Mouse (Mus musculus) A20 (cell line): ENCODE measurements around the gene Phlpp2.

Experiments used
- DNase-seq: peaks from one replicate; pipeline ENCODE4 v3.0.0-alpha.2; 2011; ENCODE audit warnings: low read depth, low spot score

Gene Phlpp2

DNA sequence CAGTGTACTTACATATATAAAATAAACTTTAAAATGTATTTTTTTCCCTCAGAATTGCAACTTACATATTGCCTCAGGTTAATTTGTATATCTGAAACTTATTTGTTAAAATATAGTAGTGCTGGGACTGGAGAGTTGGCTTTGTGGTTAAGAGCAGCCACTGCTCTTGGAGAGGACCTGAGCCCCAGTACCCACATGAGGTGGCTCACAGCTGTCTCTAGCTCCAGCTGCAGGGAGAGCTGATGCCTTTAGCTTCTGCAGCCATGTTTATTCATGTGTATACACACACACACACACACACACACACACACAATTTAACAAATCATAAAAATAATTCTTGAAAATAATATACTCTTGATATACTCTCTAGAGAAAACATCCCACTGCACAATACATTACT, 34.0 kb downstream of the Phlpp2 start:
- peak; percentile 63 for DNase-seq

DNA sequence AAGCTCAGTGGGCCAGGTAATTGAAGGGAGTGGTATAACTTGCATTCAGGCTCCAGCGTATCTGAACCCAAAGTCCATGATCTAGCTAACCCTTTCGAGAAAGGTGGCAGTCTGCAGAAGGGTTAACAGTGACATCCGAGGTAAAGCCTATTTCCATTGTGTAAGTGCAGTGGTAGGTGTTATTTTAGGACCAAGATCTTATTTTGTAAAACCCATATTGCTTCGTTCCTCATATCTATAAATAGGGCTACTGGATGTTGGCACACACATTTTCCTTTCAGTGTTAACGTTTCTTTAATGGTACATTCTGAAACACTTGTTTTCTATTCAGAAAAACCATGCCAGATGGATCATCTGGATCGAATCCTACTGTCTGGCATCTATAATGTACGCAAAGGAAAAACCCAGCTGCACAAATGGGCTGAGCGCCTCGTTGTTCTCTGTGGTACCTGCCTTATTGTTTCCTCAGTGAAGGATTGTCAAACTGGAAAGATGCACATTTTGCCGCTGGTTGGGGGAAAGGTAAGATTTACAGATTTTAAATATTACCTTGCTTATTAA, 35.6 kb downstream of the Phlpp2 start:
- no peak for DNase-seq

DNA sequence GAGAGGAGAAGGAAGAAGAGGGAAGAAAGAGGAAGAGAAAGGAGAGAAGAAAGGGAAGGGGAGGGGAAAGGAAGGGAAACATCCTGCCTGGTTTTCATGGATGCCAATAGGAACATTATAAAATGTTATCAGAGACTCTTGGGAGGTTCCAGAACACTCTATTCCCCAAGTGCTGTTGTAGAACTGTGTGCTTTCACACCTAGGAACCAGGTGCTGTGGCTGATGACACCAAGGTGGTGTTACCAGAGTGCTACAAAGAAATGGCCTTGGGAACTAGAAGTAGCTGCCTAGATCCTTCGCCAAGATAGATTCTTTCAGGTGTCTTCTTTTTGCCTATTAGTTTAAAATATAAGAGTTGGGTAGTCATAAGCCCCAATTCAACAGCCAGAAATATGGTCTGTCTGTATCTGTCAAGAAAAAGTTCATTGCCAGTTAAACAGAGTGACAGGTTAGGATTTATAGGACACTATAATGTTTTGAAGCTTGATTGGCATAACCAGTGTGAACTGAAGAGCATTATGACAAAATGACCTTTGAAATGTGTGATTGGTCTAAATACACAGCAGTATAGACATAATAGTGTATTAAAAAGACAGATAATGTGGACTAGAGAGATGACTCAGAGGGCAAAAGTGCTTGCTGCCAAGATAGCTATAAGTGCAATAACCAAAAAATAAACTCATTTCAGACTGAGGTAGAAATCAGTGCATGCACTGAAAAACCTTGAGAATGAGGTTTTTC, 36.8 kb downstream of the Phlpp2 start:
- no peak for DNase-seq

DNA sequence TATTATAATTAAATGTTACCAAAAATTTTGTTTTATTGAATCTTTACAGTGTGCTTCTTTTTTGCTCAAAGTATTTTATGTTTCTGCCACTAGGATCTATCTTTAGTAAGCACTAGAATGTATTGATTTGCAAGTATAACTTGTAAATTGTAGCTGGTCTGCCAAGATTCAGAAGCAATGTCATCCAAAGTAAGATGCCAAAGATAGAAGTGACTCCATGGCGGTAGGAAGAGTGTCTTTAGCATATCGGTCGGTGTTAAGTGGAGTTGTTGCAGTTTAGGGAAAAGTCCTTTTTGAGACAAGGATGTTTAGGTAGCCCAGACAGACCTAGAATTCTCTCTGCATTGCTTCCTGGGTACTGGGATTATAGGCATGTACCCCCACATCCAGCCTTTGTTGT, 38.6 kb downstream of the Phlpp2 start:
- DNase-seq = no peak

DNA sequence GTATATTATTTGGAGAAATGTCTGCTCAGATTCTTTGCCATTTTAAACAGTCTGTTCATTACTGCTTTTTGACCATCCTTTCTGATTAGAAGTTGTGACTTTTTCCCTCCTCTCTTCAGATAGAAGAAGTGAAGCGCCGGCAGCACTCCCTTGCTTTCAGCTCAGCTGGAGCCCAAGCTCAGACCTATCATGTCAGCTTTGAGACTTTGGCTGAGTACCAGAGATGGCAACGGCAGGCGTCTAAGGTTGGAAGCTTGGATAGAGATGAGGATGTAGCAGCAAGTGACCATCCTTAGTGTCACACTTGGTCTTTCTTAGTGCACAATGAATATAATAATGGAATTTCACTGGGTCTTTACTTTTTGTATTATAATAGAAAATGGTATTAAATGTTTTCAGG, 39.0 kb downstream of the Phlpp2 start:
- no peak for DNase-seq

DNA sequence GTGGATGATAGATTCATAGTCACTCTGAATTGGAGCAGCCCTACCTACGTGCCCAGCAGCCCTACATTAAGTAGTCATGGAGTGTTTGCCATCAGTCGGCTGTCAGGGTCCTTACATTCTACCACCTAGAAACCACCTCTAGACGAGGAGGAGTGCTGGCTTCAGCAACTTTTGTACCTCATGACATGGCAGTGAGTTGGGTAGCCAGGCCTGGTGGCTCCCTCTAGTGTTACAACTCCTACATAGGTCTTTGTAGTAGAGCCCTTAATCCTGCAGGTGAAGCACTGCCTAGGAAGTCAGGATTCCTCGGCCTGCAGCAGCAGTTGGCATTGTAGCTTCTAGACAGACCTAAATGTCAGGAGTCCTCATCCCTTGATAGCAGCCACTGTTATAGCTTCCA, 48.9 kb downstream of the Phlpp2 start:
- DNase-seq = peak; percentile 69

DNA sequence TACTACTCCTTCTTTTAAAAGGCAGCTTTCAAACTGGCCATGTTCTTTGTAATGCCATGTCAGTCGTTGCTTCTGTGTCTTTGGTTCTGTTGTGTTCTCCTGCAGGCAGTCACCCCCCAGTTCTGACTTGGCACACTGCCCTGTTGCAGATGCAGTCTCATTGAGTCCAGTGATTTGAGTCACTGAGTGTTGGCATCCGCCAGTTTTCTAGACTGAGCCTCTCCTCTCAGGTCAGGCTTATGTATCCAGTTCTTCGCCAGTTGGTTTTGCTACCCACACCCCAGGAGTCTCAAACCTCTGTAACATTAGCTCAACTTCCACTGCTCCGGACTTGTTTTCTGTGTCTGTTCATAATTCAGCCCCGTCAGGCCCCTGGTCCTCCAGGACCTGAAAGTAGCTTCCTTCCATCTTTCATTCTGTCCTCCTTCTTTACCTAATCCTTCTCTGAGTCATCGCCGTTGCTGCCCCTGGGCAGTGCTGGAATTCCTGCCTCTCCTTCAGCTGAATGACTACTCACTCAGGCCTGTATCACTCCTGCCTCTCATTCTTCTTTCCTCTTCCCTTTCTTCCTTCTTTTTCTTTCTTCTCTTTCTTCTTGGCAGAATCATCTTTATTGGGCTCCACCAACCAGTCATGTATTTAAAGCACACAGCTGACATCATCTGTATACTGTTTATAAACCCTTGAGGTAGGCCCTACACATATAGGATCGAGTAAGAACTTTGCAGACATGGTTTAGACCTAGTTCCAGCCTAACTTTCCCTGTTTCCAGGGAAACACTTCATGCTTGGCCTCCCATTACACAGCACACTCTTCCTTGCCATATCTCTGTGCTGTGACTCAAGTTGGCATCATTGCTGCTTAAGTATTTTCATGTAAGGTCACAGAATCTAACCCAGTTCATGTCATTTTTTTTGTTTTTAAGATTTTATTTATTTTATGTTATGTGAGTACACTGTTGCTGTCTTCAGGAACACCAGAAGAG, 52.4 kb downstream of the Phlpp2 start:
- DNase-seq = no peak

DNA sequence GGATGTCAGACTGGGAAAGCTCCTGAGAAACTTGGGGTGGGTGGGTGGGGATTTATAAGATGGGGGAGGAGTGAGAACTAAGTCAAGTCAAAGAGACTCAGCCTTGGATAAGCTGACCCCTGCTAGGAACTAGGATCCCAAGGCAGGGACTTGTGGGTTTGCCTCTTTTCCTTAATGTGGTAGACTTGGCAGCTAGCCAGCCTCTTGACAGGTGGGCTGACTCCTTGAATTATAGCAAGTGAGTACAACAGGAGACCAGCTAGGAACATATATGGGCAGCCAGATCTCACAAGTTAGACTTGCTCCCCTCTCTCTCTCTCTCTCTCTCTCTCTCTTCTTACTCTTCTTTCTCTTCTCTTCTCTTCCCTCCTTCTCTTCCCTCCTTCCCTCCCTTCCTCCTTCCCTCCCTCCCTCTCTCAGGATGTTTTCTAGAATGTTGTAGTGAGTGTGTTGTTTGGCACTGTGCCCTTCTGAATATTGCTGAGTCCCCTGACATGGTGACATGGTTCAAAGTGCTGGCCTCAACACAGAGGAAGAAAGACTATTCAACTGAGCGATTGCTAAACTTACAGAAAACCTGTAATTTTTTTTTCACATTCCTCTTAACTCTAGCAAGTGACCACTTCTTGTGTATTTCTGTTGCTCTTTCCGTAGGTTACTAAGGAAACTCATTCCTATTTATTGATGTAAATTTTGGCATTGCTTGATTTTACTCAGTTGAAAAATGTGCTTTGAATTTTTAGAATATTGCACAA, 73.4 kb downstream of the Phlpp2 start:
- no peak for DNase-seq

DNA sequence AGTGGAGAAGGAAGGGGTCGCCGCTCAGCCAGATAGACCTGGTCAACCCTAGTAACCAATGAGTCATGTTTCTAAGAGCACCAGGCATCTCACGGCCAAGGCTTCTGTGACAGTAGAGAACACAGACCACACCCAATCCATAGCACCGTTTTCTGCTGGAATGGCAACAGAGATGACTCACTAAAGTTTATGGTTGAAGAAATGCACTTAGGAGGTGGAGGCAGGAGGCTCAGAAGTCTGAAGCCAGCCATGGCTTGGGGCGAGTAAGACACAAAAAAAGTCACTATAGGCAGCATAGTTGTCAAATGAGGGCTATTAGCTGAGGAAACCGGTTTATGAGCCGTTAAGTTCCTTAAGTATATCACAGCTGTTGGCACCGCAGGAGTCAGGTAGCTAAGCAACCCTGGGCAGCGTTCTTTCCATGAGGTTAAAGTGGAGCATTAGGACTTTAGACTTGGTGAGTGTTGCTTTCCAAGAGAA, 76.9 kb downstream of the Phlpp2 start:
- DNase-seq = no peak

DNA sequence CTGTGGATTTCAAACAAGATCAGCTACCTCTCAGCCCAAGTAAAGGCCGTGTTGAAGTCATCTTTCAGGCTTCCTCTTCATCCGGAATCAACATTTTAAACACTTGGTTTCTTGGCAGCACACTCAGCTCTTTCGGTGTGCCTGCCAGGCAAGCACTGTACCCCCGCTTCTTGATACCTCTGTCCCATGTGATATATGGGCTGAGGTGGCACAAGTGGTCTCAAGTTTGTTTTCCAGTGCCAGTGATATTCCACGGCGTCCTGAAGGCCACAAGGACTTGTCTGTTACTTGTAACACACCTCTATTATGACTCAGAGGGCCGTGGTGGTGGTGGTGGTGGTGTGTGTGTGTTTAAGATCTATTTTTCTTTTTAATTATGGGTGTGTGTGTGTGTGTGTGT, 77.4 kb downstream of the Phlpp2 start:
- no peak for DNase-seq

DNA sequence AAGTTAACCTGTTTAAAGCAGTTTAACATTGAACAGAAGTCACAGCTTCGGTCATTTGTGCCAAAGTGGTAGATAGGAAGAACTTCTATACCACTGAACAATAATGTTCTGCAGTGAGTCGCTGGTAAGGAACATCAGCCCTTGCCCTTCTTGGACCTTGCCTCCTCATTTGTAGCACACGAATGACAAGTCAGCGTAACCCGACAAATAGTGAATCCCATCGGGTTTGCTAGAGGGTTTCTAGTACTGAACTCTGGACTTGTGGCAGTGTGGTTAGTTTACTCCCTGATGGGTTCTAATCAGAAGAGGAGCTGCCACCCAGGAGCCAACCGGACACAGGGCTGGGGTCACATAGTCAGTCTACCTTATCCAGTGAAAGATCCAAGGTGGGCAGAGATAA, 77.9 kb downstream of the Phlpp2 start:
- DNase-seq = no peak

DNA sequence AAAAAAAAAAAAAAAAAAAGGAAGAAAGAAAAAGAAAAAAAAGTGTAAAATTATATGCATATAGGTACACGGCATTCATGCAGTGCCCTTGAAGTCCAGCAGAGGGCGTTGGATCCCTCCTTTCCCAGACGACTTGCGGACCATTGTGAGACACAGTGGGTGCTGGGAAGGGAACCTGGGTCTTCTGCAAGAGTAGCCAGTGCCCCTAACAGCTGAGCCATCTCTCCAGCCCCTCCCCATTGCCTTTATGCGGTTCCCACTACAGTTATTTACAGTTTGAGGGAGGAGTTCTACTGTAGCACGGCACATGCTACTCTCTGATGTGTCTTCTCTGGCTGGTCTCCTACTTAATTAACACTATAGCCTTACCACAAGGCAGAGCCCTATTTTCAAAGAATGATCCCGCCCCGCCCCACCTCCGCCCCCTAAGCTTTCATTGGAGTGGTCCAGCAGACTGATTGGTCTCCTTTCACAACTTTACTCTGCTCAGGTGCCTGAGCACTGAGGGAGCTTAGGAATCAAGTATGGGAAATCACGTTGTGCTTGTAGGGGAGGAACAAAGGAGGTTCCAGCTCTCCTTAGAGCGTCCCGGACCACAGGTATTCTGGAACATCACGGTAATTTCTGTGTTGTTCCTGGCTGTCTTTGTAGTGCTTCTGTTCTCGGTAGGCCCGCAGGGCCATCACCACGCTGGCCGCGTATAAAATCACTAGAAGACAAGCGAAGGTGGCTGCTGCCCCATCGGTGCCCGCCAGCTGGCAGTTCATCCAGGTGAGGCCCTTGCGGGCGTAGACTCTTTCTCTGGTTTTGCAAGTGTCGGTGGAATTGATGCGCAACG, 79.3 kb downstream of the Phlpp2 start:
- peak; percentile 28 for DNase-seq

DNA sequence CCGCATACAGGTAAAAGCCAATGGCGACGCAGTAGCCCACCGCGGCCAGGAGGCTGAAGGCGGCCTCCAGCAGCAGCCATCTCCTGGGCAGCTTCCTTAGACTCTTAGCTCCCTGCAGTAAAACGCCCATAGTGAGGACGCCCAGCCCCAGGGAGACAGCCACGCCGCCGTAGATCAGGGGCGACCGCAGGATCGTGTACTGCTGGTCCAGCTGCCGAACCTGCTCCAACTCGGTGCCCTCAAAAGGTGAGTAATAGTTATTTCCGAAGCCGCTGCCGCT, 79.9 kb downstream of the Phlpp2 start:
- no peak for DNase-seq

DNA sequence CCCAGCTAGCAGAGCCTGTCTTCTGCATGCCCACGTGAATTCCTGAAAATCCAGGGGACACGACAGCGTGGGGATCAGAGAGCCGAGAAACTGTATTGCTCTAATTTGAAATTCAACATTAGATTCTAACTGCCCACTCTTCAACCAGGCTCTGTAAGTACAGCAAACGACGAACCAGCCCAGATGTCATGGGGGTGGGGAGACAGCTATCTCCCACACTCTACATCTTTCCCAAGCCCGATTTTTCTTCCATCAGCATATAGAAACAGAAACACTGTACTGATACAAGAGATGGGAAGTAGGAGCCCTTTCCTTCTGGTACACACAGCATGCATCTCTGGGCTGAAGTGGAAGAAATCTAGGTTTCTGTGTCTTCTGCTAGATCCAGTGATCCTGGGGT, 83.8 kb downstream of the Phlpp2 start:
- no peak for DNase-seq

DNA sequence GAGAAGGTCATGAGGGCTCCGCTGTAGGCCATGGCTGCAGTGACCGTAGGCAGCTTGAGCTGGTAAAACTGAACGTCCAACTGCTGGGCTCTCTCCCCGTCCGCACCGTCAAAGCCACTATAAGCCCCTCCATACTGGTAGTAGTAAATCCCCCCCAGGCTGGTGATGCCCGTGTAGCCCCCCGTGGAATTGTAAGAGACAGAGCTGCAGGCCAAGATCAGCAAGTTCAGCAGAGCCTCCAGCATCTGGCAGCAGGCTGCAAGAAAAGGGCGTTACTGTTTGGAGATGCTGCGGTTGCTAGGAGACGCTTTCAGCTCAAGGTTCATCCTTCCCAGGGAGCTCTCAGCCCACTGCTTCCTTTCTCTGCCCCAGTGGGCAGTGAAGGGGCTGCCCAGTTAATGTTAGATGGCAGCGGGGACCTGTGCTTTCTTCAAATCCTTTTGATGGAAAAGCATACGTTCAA, 86.2 kb downstream of the Phlpp2 start:
- no peak for DNase-seq

DNA sequence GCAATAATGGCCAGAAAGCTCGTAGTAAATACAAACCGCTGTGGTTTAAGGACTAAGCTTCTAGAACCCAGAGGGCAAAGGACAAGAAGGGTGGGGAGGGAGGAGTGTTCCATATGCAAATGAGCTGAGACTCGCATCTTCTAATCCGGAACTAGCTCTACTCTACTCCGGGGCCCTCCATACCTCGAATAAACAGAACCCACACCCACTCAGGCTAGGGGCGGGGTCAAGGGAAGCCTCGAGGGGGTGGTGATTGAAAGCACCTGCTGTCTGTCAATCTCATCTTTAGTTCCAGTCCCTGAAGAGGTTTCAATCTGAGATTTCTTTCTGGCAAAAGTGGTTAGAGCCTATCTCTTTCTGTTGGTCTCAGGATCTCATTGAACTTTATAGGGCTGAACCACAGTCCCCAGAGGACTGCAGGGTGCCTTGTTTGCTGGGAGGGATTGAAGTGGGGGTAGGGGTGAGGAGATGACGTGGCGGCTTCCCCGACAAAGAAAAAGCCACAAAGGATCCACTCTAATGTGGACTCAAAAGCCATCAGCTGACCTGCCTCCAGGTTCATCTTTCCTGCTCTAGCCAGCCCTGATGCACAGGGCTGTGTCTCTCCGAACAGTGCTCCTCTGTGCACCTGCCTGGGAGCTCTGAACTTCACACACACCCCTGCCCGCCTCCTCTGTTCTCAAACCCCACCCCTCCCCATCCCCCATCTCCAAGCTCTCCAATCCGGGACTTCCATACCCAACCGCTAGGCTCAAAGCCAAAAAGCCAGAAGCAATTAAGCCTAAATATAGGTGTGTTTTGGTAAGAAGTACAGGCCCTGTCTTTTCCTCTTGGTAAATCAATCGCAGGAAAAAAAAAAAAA, 89.1 kb downstream of the Phlpp2 start:
- peak; percentile 84 for DNase-seq

DNA sequence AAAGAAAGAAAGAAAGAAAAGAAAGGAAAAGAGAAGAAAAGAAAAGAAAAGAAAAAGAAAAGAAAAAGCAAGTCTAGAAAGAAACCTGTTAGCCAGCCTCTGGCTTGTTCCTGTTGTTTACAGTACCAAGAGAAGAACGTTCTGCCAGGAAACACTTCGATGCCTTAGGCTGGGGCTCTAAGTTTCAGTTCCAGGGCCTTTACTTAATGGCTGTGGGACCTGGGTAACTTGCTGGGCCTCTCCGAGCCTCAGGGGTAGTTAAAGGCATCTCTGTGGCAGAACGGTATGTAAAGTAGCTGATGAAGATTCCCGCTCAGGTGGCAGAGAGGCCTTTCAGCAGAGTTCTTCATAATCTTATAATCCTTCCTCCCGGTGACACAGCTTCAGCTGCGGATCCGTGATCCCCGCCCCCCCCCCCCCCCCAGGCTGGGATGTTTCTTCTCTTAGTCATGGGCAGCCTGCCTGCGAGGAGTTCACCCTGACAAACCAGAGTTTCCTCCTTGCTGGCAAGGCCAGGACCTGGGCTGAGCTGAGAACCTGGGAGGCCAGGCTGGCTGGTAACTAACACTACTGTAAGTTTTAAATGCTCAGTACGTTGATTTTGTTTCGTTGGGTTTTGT, 89.8 kb downstream of the Phlpp2 start:
- DNase-seq = no peak

DNA sequence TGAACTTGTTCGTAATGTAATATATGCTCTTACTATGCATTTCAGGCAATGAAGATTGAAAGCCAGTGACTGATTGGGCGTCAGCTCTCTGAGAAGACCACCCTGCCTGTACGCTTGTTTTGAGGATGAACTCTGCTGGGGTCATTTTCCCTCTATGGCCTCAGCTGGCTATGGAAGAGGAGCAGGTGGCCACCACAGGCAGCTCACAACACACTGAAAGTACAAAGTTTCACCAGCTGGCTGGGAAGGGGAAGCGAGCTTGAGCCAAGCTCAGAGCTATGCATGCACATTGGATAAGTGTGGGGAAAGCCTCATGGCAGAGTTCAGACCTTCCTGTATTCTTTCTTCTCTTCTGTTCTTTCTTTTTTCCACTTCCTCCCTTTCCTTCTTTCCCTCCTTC, 90.8 kb downstream of the Phlpp2 start:
- peak; percentile 19 for DNase-seq

DNA sequence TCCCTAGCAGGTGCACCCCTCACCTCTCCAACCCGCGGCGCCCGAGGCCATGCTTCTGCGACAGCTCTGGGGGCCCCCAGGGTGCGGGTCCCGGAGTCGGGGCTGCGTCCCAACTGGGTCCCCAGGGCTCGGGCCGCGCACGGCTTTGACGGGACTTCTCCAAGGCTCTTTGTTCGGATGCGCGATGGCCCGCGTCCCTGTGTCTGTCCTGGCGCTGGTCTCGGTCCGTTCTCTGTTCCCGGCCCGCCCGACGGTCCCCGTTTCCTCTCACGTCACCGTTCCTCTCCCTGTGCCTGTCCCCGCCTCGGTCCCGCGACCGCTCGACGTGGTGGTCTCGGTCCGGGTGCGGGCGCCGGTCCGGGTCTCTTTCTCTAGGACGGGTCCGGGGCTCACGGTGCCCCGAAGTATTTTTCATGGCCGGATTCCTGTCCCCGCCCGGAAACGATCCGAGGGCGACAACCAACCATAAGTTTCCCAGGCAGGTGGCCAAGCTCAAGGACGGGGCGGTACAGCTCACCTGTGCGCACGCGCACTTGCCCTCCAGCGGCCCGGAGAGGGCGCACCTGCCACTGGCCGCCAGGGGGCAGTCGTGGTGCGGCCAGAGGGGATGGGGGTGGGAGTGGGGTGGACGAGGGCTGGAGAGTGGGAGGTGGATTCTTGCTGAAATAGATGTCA, 93.5 kb downstream of the Phlpp2 start, which contains the start of gene Marveld3:
TSS of gene Marveld3 (minus strand) at position 511 of the 675 bp plus-strand sequence.
- no peak for DNase-seq
